ENCODE assay signal across 8 mouse cellular contexts in genomic region chr3:130708967-130709924, GRCm38 (mm10). TPM values are rescaled to one million over a fixed set of nuclear protein-coding genes. Genes with fewer than 3 reads are reported as not detected.
DNase-seq lines count a peak whose midpoint lies in the region; ATAC-seq and TF ChIP-seq lines count a peak whose summit lies in the region.

TSS of gene Ostc (minus strand) at chr3:130709444.

- intact Hi-C loops in heart, postnatal 25 days (cut with DNase I), result loop anchor here (10.0 kb wide), 1 partner anchor 874 kb away; the partner anchor contains the start of genes Cfi and Gar1

- peak; percentile 98 for DNase-seq in ES-E14 (ENCODE audit: low read depth, low spot score)
- DNase-seq in cerebellum, adult 11-12 months, result peak; percentile 95
- DNase-seq in heart, postnatal 25 days (ENCODE audit: low spot score), result peak; percentile 91
- DNase-seq in layer of hippocampus, adult 18-20 months (ENCODE audit: low spot score in 2 of 2), result peak; percentile 88 to 97
- DNase-seq in lung, adult 2 months, result peak; percentile 94
- DNase-seq in thymus, adult 18-20 months, result peak; percentile 91 to 94

- TF ChIP-seq CTCF in lung, adult 2 months (IDR thresholded peaks at IDR 0.05; ENCODE audit: insufficient read depth, low read length), result no peak

- H3K4me3 ChIP-seq in ES-E14 (ENCODE audit: insufficient read depth in 1 of 2, low read depth in 1 of 2, low read length in 2 of 2, poor library complexity in 1 of 2, severe bottlenecking in 1 of 2), result peak within 1 kb of the TSS; percentile 91 to 98
- peak within 1 kb of the TSS; percentile 60 for H3K4me3 ChIP-seq in forebrain, embryonic 15.5 days
- peak within 1 kb of the TSS; percentile 100 for H3K4me3 ChIP-seq in lung, adult 2 months (replicated peaks; ENCODE audit: extremely low read depth, low read depth, low read length)

- H3K27me3 ChIP-seq in forebrain, embryonic 15.5 days, result no peaks in the 10 kb centered on the region

- H3K4me1 ChIP-seq in ES-E14 (ENCODE audit: control insufficient read depth in 2 of 2, insufficient read depth in 2 of 2, low read length in 2 of 2, poor library complexity in 1 of 2), result peaks cover 0 to 2% of the 10 kb centered on the region in 2 experiments; a peak in 1 of 4 replicates
- peaks cover 22% of the 10 kb centered on the region for H3K4me1 ChIP-seq in forebrain, embryonic 15.5 days
- peaks cover 4% of the 10 kb centered on the region; the same call in 1 of the 2 replicates for H3K4me1 ChIP-seq in lung, adult 2 months (ENCODE audit: control insufficient read depth, insufficient read depth, low read length)

- peak; percentile 92 for TF ChIP-seq POLR2A in lung, adult 2 months (IDR thresholded peaks at IDR 0.05; ENCODE audit: borderline replicate concordance, extremely low read depth, low read depth, low read length)

- in situ Hi-C loops in ES-E14 (cut with MboI; ENCODE audit: low sequenced_read_pairs in 2 of 2, unreplicated experiment in 2 of 2), result no loop called here

- peak within 1 kb of the TSS; percentile 53 for H3K4me2 ChIP-seq in forebrain, embryonic 15.5 days (replicated peaks)

- H3K27ac ChIP-seq in ES-E14 (ENCODE audit: insufficient read depth, low read depth, low read length, poor library complexity, severe bottlenecking), result peak within 1 kb of the TSS; percentile 66; the same call in 1 of the 2 replicates
- peak within 1 kb of the TSS; percentile 72 for H3K27ac ChIP-seq in forebrain, embryonic 15.5 days (replicated peaks)

- ATAC-seq in forebrain, embryonic 15.5 days (replicated peaks), result peak; percentile 97
- peak; percentile 99 for ATAC-seq in neutrophil, adult 5-6 weeks (ENCODE audit: extremely low read depth, insufficient number of reproducible peaks, low FRiP score, poor library complexity, severe bottlenecking)

- no peaks in the 10 kb centered on the region; the same call in none of the 2 replicates for H3K36me3 ChIP-seq in ES-E14 (ENCODE audit: control insufficient read depth, insufficient read depth, low read length, poor library complexity, severe bottlenecking)
- H3K36me3 ChIP-seq in forebrain, embryonic 15.5 days, result no peaks in the 10 kb centered on the region

- H3K9ac ChIP-seq in ES-E14 (ENCODE audit: insufficient read depth, low read depth, low read length, poor library complexity, severe bottlenecking), result peak within 1 kb of the TSS; percentile 98
- H3K9ac ChIP-seq in forebrain, embryonic 15.5 days (replicated peaks), result peak within 1 kb of the TSS; percentile 69

- H3K9me3 ChIP-seq in ES-E14 (ENCODE audit: control insufficient read depth, insufficient read depth, low read depth, low read length), result no peaks in the 10 kb centered on the region
- no peaks in the 10 kb centered on the region for H3K9me3 ChIP-seq in forebrain, embryonic 15.5 days

- under 1% methylated on average over 45 of the region's 45 CpGs for WGBS in forebrain, embryonic 15.5 days
- WGBS in lung, adult 2 months, result under 1% methylated on average over 45 of the region's 45 CpGs

TF ChIP-seq in ES-E14, 5 proteins besides CTCF, POLR2A, EP300 and RAD21:
- TF ChIP-seq MAFK (IDR thresholded peaks at IDR 0.05; ENCODE audit: insufficient read depth, low read depth, low read length) (no peak), CHD2 (IDR thresholded peaks at IDR 0.05; ENCODE audit: low read depth, low read length) (no peak), ZC3H11A (IDR thresholded peaks at IDR 0.05; ENCODE audit: borderline replicate concordance, low read depth, low read length) (no peak)
TF ChIP-seq in ES-E14: peak in this region for 0.

RNA-seq across cellular contexts. Expression of gene Ostc, which starts in this region (rescaled TPM):
- total RNA-seq in ES-E14 (2012; rRNA removed), result 319 and 342 TPM in 2 replicates
- 237 and 246 TPM in 2 replicates for polyA plus RNA-seq in forebrain, embryonic 15.5 days (2015; fragmentation: Nextera tagmentation; extraction: Ambion mirVana)
- total RNA-seq in heart, postnatal 25 days (2021), result 10 to 100 TPM; 51.5 to 55.2 TPM
- total RNA-seq in layer of hippocampus, adult 18-20 months (2021), result 10 to 100 TPM; 56.3 to 61.5 TPM
- 29.2 and 43.9 TPM in 2 replicates for polyA plus RNA-seq in lung, adult 2 months (2012; rRNA removed)
- 73.9 and 88.2 TPM in 2 replicates for total RNA-seq in neutrophil, adult 5-6 weeks (2017)

Comparison
In these comparisons a context has a peak if more than half of its experiments do, and no peak if none do; other contexts are left out.
1. Peak in every context shown above with its lines: DNase-seq, ATAC-seq, H3K4me3 ChIP-seq and H3K27ac ChIP-seq.